Mouse (Mus musculus) megakaryocyte-erythroid progenitor cell, adult 5-6 weeks (primary cell): Measurements from ENCODE around the gene Cyp1a1. TPM values are rescaled to one million over a fixed set of nuclear protein-coding genes. Genes with fewer than 3 reads are reported as not detected.

Source experiments
- ATAC-seq: replicated peaks from 2 replicates; pipeline ENCODE4 v1.8.0; 2016; ENCODE audit warnings: mild to moderate bottlenecking, inconsistent platforms; ENCODE audit not compliant: severe bottlenecking, poor library complexity, low FRiP score, low TSS enrichment
- total RNA-seq, 2 experiments: library from RNA; stranded (forward) in 1 of 2; stranded (reverse) in 1 of 2; fragments of 200-1000, 215-1000 nt in 1 of 2; fragments of >200 nt in 1 of 2; fragmentation: Nextera tagmentation in 1 of 2; gene quantifications; 2 replicates each; pipeline ENCODE4 v1.2.3; 2014 to 2017

Gene Cyp1a1
- total RNA-seq, 2 experiments from 2014 or later = 1.3 to 1.7 TPM

DNA sequence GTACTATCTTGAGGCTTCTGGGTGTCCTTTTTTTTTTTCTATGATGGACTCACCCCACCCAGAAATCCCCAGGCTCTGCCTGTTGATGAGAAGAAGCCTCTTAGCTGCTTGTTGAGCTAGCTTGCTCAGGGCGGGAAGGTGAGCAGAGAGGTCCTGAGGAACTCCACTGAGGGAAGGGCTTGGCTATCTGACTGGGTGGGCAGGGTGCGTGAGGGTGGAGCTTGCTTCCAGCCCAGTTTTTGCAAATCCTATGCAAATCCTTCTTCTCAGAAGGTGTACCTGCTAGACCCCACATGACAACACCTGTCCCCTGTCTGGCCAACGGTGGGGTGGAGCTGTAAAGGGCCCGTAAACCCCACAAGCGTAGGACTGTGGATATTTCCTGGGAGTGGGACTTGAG is 34.4 kb upstream of the Cyp1a1 start, which contains the start of gene Csk:
Csk (minus strand) TSS at position 349 of the 400 bp plus-strand sequence.
- no peak for ATAC-seq

DNA sequence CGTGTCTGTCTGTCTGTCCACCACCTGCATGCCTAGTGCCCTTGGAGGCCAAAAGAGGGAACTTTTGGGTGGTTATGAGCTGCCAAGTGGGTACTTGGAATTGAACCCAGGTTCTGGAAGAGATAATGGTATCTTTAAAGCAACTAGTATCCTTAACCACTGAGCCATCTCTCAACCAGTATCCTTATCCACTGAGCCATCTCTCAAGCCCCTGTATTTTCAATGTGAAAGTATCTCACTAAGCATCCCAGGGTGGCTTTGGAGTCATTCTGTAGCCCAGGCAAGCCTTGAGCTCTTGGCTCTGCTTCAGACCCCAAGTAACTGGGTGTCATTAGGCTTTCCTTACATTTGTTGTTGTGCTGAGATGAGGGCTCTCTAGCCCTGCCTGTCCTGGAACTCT is 32.8 kb upstream of the Cyp1a1 start:
- no peak for ATAC-seq

DNA sequence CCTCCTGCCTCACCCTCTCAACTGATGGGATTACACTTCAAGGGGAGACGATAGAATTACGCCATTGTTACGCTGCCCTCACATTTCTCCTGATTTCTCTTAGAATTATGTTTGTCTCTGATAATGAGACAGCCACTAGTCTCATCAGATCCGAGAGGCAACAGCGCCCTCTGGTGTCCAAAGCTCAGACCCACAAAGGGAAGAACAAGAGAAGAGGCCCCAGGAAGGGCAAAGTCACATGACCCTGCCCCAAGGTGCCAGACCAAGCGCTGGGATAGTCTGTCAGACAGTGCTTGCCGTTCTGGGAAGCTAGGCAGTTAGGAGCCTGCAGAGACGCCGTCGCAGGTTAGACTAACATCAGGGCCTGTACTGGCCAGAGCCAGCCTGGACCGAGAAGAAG is 32.0 kb upstream of the Cyp1a1 start:
- peak; percentile 70 for ATAC-seq

DNA sequence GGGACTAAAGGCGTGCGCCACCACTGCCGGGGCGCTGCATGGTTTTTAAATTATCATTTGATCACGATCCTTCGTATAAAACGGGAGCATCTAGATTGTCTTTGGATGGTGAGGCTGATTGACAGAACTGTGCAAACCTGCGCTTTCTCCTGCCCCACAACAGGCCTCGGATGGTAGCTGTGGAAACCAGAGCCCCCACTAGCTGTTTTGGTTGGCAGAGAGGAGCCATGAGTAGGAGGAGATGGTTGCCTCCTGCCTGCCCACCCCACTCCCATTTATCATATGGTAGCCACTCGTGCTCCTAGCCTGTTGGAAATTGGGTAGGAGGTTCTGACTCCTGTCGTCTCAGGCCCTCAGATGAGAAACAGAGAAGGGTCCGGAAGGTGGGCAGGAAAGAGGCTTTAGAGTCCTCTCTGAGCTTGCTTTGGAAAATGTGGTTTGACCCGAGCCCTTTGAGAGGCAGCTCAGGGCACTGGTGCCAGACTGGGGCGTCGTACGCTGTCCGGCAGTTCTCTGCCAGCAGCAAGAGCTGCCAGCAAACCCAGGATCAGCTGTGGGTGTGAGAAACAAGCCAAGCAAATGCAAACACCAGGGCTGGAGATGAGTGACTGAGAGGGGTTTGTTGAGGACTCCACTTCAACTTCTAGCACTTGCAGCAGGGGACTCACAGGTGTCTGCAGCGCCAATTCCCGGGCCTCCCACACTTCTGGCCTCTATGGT is 30.9 kb upstream of the Cyp1a1 start:
- ATAC-seq = no peak

DNA sequence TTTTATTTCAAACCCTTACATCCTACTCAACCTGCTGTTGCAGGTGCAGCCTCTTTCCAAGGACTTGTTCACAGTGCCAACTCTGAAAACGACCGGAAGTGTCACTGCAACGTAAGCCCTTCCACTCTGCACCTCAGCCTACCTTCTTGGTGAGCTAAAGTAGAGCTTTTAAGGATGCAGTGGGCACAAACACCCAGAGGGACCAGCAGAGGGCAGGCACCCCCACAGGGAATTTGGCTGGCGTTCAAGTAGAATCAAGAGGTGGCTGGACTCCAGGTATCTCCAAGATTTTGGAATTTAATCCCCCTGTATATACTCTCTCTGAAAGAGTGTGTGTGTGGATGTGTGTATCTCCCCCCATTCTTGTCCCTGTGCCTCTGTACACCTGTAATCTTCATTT is 29.9 kb upstream of the Cyp1a1 start:
- ATAC-seq = no peak

DNA sequence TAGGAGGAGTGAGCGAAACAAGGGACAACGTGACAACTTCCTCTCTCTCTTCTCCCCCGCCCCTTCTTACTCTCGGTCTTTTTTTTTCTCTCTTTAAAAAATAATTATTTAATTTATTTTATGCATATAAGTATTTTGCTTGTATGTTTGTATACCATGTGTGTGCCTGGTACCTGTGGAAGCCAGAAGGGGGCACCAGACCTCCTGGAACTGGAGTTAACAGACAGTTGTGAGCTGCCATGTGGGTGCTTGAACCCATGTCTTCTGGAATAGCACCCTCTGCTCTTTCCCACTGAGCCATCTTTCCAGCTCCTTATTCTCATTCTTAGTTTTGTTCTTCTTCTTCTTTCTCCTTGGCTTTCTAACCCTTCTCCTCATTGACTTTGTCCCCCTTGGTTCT is 28.8 kb upstream of the Cyp1a1 start:
- ATAC-seq = no peak

DNA sequence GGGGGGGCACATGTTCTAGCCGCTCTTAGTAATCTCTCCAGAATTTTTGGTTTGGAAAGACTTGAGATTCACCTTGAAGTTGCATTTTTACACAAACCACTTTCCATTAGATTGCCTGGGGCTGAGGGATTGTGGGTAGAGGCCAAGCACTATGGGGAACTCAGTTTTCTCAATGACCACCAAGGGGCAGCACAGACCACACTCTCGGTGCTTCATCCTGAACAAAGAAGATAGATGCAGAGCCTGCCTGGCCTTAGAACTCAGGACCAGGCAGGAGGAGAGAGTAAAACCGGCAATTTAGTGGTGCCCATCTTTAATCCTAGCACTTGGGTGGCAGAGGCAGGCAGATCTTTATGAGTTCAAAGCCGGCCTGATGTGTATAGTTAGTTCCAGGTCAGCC is 28.0 kb upstream of the Cyp1a1 start:
- peak; percentile 82 for ATAC-seq

DNA sequence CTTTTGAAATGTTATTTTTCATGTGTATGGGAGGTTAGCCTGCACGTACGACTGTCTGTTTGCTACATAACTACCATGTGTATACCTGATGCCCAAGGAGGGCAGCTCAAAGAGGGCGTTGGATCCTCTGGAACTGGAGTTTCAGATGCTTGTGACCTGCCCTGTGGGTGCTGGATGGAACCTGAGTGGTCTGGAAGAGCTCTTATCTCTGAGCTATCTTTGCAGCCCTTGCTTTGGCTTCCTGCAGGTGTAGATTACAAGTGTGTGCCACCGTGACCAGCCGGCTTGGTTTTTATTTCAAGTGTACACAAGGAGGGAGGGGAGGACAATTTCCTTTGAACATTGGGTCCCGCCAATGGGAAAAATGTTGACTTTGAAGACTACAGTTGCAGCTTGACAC is 27.2 kb upstream of the Cyp1a1 start:
- peak; percentile 56 for ATAC-seq

DNA sequence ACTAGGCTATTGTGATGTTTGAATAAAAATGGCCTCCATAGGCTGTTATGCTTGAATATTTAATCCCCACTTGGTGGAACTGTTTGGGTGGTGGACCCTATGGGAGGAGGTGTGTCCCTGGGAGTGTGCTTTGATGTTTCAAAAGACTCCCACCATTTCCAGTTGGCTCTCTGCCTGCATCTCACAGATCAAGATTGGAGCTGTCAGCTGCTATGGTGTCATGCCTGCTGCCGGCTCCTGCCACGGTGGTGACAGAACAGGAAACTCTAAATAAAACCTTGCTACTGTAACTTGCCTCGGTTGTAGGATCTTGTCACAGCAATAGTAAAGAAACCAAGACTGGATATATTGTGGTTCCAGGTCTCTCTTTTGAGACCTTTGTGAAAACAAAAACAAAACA is 26.2 kb upstream of the Cyp1a1 start:
- no peak for ATAC-seq

DNA sequence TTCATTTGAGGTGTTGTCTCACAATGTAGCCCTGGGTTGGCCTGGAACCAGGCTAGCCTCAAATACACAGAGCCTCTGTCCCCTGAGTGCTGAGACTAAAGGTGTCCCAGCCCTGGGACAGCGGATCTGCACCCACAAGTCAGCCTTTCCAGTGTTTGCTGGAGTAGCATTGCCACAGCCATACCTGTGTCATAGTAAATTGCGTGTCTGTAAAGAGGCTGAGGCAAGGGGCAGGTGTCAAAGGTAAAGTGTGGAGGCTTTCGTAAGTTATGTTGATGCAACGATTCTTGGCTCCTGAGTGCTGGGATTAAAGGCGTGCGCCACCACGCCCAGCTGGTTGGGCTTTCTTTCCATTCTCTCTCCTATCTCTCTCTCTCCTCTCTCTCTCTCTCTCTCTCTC is 23.1 kb upstream of the Cyp1a1 start:
- ATAC-seq = no peak

DNA sequence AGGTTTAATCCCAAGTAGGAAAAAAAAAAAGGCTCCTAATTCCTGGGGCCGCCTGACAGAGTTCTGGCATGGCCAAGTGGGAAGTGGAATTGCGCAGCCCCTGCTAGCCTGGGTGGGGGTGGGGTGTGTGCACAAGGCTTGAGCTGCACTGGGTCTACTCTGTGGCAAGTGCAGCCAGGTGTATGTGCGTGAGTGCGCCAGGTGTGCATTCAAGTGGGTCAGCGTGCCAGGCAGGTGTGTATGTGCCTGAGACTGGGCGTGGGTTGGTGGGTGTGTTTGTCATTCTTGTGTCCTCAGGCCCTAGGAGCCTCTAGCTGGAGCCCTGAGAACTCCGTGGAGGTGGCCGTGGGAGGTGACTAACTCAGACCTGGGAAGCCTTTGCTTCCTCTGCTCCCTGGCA is 21.2 kb upstream of the Cyp1a1 start:
- ATAC-seq = no peak

DNA sequence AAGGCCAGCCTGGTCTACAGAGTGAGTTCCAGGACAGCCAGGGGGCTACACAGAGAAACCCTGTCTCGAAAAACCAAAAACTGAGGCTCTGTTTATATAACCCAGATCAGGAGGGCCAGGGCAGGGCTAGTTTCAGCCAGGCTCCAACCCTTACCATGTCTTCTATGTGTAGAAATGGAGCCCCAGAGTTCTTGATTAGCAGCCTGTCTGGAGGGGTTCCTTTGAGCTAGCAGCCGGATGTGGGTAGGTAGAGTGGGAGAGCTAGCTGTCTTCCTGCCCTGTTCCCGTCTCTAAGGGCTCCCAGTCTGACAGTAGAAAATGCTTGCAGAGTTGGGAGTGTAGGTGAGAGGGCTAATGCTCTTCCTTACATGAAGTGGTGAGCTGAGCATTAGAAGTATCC is 20.6 kb upstream of the Cyp1a1 start:
- ATAC-seq = no peak

DNA sequence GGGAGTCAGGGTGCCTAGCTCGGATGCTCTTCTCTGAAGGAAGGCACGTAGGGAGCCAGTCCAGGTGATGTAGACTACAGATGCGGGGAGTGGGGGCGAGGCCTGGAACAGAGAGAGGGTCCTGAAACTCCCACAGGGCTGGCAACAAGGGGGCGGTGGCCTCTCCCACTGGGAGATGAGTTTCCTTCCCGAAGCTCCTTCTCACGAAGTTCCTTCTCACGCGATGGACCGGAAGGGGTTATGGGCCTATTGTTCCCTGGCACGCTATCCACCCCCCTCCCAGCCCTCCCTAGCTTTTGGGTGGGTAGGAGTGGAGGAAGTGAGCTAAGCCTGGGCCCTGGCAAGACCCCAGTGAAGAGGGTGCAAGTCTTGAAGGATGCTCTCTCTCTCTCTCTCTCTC is 19.9 kb upstream of the Cyp1a1 start:
- no peak for ATAC-seq

DNA sequence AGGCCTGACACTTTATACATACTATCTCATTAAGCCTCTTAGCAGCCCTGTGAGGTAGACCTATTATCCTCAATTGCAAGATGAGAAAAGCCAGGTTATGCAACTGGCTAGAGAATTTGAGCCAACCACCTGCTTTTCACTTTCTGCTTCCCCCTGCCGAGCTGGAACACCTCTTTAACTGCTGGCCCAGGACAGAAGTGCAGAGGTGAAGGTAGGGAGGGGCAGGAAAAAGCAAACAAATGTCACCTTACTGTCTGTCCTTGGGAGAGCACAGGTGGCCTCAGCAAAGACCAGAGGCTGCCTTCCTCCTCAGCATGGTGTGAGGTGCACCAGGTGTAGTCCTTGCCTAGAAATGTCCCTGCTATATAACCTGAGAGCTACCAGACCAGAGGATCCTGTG is 19.5 kb upstream of the Cyp1a1 start:
- no peak for ATAC-seq

DNA sequence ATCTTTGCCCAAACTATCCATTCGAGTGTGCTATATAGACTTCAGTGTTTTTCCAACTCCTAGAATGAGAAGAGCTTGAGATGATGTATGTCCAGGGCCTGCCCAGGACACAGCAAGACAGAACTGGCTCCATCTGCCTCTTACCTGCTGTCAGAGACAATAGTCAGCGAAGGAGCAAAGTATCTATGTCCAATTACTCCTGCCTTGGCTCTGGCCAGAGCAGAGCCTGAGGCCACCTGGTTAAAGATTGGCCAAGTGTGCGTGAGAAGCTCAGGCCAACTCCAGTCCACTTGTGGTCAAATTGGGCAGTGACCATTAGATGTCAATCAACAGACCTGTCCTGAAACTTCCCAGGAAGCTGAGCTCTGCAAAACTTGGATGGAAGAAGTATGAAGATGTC is 18.2 kb upstream of the Cyp1a1 start:
- no peak for ATAC-seq

DNA sequence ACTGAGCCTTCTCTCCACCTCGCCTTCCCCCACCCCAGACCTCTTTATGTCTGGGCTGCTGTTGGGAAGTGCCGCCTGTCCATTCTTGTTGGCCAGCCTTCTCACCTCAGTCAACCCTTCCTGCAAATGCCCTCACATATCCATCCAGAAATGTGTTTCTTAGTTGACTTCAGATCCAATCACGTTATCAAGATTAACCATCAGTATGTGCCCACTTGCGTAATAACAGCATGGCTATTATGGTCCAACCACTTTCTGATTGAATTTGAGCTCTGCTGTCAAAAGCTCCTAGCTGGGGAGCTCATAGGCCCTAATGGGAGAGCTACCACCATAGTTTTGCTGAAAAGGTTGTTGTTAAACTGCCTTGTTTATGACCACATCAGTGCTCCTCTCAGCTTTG is 16.7 kb upstream of the Cyp1a1 start:
- no peak for ATAC-seq

DNA sequence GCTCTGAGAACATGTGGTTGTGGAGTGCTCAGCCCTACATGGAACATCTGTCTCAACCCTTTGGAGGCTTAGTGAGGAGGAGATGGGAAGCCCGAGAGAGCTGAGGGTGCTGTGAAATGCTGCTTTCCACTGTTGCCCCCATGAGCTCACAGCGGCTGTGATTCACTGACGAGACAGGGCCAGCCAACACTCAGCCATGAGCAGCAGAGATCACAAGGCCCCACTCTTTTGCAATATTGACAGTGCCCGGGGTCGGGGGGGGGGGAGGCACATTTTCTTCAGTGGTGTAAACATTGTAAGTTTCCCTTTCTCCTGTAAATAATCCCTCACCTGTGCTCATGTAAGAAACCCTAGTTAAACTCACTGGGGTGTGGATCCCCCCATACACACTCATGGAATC is 16.2 kb upstream of the Cyp1a1 start:
- ATAC-seq = no peak

DNA sequence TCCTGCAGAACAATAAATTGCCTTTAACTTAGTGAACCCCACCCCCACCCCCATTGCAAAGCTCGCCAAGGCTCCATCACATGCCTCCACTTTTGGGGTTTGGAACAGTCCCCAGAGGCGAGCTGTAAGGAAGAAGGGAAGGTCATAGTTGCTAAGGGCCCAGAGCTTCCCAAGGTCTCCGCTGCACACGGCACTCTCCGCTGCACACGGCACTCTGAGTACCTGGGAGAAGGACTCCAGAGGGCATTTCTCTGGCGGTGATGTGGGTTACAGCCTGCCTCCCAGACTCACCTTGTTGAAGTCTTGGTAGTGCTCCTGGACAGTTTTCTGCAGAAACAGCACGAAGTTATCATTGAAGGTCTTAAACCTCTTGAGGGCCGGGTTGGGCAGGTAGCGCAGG is 6.3 kb upstream of the Cyp1a1 start:
- no peak for ATAC-seq

DNA sequence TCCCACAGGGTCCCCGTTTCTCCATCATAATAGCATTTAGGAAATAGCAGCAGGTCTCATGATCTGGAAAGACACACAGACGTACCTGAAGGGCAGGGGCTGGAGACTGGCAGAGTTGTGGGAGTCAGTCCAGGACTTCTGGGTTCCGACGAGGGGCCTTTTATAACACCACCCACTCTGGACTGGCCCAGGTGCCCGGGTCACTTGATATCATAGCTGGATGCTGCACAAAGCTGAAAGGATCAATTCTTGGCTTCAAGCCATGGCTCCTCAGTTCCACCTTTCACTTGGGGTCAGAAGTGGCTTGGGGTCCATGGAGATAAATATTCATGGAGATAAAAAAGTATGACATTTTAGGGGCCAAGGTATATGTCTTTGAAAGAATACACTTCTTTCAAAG is 4.2 kb upstream of the Cyp1a1 start, which contains the start of gene Cyp1a2:
Cyp1a2 (minus strand) TSS at position 184 of the 400 bp plus-strand sequence.
- no peak for ATAC-seq

DNA sequence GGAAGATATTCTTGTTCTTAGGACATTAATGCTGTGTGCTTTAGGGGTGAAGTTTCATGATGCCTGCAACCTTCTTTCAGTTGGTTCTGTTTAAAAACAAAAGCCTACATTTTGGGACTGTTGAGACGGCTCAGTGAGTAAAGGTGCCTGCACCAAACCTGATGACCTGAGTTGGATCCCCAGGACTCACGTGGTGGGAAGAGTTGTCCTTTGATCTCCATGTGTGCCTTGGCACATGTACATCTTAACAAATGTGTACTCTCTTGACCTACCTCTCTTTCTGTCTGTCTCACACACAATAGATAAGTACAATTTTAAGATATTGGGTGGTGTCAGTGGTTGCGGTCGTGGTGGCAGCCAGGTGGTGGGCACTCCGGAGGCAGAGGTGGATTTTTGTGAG is 1.7 kb upstream of the Cyp1a1 start:
- no peak for ATAC-seq

DNA sequence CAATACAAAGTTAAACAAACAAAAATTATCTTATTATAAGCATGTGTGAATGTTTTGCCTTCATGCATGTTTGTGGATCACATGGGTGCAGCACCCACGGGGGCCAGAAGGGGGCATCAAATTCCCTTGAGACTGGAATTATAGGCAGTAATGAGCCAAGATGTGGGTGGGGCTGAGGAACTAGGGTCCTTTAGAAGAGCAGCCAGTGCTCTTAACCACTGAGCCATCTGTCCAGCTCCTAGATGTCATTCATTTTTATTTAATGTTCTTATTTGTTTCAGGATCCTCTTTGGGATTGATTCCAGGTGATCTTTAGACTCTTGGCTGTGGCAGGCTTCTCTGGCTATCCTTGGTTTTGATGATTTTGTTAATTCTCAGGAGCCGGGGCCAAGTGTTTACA is 430 bp downstream of the Cyp1a1 start:
- ATAC-seq = peak; percentile 55; the same call in 1 of the 2 replicates

DNA sequence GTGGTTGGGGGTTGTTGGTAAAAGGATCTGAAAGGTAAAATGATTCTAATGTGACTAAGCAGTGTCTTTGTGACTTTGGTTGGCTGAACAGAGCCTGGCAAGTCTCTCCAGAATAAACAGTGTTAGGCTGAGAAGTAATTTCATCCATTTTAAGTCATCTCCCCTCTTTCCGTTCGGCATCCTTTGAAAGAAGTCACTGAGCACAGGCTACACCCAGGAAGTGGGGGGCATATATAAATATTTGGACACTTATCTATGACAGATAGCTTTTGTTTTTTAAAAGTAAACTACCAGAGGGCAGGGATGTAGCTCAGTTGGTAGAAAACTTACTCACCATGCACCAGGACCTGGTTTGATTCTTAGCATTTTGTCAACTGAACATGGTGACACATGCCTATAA is 878 bp downstream of the Cyp1a1 start:
- no peak for ATAC-seq
